Mouse (Mus musculus) embryo, embryonic 10 days (tissue): ENCODE results near the gene Pin4.
"Not testable (repeated sequence)": the region's sequence is repeated elsewhere in the genome, so short reads cannot be mapped to it uniquely, and the experiment has no call there.

Source experiments
- DNase-seq: peaks from one replicate; pipeline ENCODE4 v3.0.0-alpha.2; 2015; ENCODE audit warnings: low spot score

Pin4 gene

GRCm38 (mm10) chrX:102119042-102119864 is at the start of gene Pin4:
TSS of gene Pin4 (plus strand) at chrX:102119447.
- DNase-seq = peak; percentile 96

- DNase-seq = peak; percentile 83
These were observed 48.4 kb upstream of the Pin4 start, which contains the start of gene Rtl5 for GRCm38 (mm10) chrX:102070591-102071471. TSS of gene Rtl5 (minus strand) at chrX:102071304.

GRCm38 (mm10) chrX:102071517-102071916 is 47.7 kb upstream of the Pin4 start:
- DNase-seq = no peak

DNA sequence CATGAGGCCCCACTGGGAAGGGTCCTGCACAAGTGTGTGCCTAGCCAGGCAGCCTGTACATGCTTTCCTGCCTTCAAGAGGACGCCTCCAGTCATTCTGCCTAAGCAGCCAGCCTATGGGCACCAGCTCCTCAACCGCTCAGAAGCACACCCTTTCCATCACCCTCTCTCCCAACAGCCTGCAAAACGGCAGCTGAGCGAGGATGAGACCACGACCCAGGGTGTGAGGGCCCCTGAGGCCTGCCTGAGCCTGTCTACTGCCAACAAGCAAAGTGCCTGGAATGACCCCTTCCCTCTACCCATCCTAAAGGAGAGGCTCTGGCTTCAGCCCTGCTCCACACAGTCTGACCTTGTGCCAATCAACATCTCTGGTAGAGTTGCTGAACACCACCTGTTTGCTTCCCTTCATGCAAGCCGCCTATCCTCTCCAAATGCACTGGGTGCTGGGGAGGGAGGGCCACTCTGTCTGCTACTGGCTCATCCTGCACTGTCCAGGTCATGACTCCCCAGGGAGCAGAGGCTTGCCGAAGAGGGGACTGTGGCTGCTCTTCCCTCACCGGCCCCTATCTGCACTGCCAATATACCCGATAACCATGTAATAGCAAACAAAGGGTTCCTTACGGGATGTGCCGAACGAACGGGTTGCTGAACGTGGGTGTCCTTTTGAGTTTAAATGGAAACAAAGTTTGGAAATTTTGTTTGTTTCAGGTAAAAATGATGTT is 45.5 kb upstream of the Pin4 start:
- no peak for DNase-seq

DNA sequence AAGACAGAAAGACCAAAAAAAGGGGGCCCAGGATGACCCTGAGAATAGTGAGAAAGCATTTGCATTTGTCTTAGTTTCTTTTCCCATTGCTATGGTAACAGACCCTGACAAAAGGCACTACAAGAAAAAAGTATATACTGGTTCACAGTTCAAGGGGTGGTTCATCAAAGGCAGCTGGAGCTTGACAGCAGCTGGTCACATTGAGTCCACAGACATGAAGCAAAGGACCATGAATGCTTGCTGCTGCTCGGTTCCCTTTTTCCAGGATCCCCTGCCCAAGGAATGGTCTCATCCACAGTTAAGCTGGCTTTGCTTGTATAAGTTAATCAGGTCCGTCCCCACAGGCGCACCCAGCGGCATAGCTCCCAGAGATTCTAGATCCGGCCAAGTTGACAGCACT is 44.8 kb upstream of the Pin4 start:
- DNase-seq = peak; percentile 28

DNA sequence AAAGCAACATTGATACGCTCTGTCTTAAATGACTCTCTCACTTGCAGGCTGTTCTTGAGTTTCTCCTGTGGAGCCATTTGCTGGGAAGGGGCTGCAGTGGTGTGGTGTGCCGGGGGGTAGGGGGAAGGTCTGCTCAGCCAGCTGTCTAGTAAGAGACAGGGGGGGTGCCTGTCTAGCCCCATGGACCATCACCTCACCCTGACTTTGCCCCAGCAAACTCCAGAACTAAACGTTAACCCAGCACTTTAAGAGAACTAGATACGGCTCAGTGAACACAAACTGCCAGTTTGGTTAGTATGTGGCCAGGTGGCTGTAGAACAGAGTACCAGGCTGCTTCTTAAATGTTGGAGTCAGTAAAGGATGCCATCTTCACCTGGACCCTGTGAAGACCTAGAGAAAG is 44.1 kb upstream of the Pin4 start:
- no peak for DNase-seq

- no peak for DNase-seq
These were observed 42.1 kb upstream of the Pin4 start for GRCm38 (mm10) chrX:102076886-102077765.

DNA sequence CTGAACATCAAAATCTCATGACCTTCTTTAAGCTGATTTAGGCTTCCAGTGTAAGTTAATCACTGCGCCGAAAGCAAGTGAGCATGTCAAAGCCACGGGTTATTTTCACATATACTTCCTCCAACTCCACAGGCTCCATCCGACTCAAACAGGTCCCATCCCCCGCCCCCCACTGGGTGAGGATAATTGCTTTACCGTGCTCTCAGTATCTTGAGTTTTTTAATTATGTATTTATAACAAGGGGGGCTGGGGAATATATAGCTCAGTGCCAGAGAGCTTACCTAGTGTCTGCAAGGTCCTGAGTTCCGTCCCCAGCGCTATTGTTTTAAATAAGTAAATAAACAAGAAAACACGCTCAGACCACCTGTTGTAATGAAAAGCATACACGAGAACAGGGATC is 38.2 kb upstream of the Pin4 start:
- DNase-seq = no peak

- DNase-seq = peak; percentile 71
These were observed 37.5 kb upstream of the Pin4 start for GRCm38 (mm10) chrX:102081573-102082279.

- DNase-seq = no peak
These were observed 36.9 kb upstream of the Pin4 start for GRCm38 (mm10) chrX:102082340-102082739.

DNA sequence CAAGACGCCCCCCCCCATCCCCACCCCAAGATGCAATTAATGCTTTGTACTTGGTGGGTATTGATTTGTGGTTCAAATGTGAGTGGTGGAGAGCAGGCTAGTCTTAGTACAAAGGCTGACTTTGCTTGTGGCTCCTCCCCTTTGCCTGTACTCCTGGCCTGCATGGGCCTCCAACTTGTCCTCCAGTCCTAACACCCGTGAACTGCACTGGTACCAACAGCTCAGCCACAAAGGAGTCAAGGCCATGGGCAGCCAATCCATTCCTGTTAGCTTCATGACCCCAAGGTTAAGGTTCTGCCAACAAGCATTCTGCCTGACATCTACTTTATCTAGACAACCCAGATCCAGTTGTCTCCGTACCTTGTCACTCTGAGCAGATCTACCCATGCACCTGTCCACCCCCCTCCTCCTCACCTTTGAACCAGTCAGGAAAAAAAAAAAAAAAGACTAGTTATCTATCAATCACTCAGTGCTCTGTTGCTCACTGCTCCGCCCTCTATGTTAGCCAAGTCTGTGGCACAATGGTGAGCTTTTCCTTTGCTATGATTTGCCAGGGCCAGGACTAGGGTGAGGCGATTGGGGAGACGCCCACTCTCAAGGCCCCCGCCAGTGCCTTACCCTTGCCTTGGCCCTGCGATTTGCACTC is 33.3 kb upstream of the Pin4 start:
- no peak for DNase-seq

DNA sequence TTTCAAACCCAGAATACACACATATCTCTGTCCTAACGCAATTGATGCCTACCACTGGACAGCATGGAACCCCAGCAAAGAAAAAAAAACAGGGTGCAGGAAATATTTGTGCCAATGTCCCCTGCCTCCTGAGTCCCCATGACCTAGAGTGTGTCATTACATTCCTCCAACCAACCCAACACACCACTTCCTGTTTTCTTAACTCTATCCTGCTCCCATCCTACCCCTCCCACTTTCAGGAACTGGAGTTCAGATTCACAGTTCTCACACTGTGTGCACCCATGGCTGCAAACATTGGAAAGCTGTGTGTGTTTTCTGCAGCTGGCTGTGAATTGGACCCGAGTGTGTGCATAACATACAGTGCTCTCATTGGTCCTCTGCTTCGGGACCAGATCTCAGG is 28.6 kb upstream of the Pin4 start:
- no peak for DNase-seq

DNA sequence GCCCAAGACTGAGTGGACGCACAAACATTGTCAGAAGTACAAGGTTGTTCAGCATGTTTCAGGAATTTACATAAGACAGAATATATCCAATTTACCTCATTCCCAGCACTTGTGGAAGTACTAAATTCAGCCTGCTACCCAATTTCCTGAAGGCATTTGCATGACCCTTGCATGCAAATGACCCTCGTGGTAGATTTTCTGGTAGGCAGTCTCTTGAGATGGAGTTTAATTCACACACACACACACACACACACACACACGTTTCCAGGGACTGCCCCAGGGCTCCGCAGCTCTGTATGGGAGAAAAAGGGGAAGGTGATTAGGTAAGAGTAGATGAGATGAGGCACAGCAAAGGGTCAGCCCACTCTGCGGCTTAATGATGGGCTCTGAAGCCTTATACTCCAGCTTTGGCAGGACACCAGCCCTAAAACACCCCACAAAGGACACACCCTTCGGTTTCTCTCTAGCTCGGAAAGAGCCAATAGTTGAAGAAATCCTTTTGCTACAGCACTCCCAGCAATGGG is 24.8 kb upstream of the Pin4 start:
- DNase-seq = no peak

GRCm38 (mm10) chrX:102101886-102102285 is 17.4 kb upstream of the Pin4 start:
- no peak for DNase-seq

GRCm38 (mm10) chrX:102103830-102104229 is 15.4 kb upstream of the Pin4 start:
- DNase-seq = not testable (repeated sequence)

DNA sequence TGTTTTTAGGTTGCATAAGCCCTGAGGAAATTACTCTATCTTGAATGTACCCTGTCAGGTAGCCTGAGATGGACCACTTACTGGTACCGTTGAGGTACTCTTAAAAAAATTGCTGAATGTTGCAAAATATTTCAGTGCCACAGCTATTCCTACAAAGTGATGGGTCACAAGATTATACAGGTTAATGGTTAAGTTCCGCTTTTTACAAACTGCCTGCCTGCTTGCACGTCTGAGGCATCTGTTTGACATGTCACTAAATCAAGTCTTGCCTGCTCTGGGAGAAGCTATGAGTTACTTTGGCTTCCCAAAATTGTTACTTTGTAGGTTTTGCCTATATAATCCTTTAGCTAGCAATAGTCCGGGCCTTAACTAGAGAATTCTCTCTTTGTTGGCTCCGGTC is 9.9 kb upstream of the Pin4 start:
- not testable (repeated sequence) for DNase-seq

DNA sequence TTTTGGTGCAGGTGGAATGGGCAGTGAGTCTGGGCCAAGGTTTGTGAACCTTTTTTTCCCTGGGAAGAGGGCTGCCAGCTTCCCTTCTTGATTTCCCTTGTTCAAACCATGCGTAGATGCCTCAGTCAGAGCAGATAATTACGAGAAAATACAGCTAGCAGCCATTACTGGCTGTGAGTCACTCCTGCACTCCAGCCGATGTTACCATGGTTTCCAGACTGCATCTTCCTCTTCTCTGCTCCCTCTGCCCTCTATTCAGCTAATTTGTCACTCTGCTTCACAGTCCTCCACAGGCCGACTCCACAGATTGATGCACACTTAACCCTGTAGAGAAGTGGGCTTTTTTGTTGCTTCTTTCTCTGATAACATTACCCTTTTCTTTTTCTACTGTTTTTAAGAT is 3.6 kb upstream of the Pin4 start:
- peak; percentile 20 for DNase-seq

DNA sequence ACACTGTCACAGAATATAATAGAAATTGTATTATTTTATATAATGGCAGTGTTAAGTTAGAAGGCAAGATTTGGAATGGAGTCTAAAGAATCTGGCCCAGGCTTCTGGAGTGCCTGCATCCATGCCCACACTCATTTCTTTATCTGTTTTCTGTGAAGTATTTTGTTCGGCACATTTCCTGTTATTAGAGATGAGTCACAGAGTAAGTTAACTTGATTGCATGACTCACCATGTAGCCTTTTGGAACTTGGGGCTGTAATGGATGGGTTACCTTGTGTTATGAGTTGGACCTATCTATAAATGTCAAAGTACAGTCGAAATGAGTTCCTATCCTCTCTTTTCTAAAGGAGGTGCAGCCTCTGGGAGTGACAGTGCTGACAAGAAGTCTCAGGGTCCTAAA is 2.1 kb downstream of the Pin4 start:
- no peak for DNase-seq

DNA sequence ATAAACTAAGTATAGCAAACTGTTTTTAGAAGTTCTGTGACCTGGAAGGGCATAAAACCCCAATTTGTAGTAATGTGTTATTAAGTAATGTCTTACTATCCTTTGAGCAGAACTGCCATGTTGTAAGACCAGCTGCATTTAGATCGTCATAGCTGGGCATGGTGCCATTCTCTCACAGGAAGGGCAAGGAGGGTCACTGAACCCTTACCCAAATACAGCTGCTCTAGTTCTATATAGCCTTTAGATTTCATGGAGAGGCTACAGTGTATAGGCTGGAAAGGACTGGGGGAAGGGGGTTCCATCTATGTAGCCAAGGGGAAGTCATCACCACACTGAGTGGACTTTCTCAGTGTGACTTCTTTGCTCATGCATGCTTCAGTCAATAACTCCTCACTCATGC is 21.9 kb downstream of the Pin4 start:
- no peak for DNase-seq
